Mouse (Mus musculus) lung, embryonic 16.5 days (tissue): Measurements from ENCODE around the gene Usp45. TPM values are rescaled to one million over a fixed set of nuclear protein-coding genes. Genes with fewer than 3 reads are reported as not detected.

Experiments
- ATAC-seq: fragments of 200-750 bp; cut with Nextera tagmentation; 2 replicates; pipeline ENCODE4 v1.8.0; 2017; ENCODE audit warnings: low read depth, mild to moderate bottlenecking, moderate library complexity
- H3K27ac ChIP-seq: fragments of 300-500 bp; sonication (generic); 2 replicates; pipeline ENCODE4 v1.5.1; 2014; ENCODE audit warnings: mild to moderate bottlenecking, control low read depth, low read length
- H3K27me3 ChIP-seq: fragments of 300-500 bp; sonication (generic); 2 replicates; pipeline ENCODE4 v1.6.1; 2014; ENCODE audit warnings: low read depth, low read length, mixed read lengths; ENCODE audit not compliant: control insufficient read depth, insufficient read depth
- H3K36me3 ChIP-seq: fragments of 300-500 bp; sonication (generic); 2 replicates; pipeline ENCODE4 v1.6.1; 2014; ENCODE audit warnings: low read length; ENCODE audit not compliant: control insufficient read depth, insufficient read depth
- H3K4me1 ChIP-seq: fragments of 300-500 bp; sonication (generic); replicated peaks from 2 replicates; pipeline ENCODE4 v1.6.1; 2014; ENCODE audit warnings: low read length, mixed read lengths; ENCODE audit not compliant: control insufficient read depth, insufficient read depth
- H3K4me2 ChIP-seq: fragments of 300-500 bp; sonication (generic); 2 replicates; pipeline ENCODE4 v1.6.1; 2014; ENCODE audit warnings: low read depth, low read length, control low read depth
- H3K4me3 ChIP-seq: fragments of 300-500 bp; sonication (generic); 2 replicates; pipeline ENCODE4 v1.5.1; 2014; ENCODE audit warnings: mild to moderate bottlenecking, low read length, control low read depth
- H3K9ac ChIP-seq: fragments of 300-500 bp; sonication (generic); 2 replicates; pipeline ENCODE4 v1.6.1; 2014; ENCODE audit warnings: low read length, control low read depth
- H3K9me3 ChIP-seq: fragments of 300-500 bp; sonication (generic); 2 replicates; pipeline ENCODE4 v1.6.1; 2016; ENCODE audit warnings: low read length; ENCODE audit not compliant: control insufficient read depth
- WGBS: fragments of 180-500 bp; shearing (Covaris S2); extraction: QIAGEN DNeasy Blood & Tissue Kit; methylation state at CpG from one replicate; pipeline ENCODE4 v1.1.7; 2014; 5-methylcytosine and 5-hydroxymethylcytosine counted together
- polyA plus RNA-seq: library from polyadenylated mRNA; unstranded; fragments of >200 nt; fragmentation: Nextera tagmentation; extraction: Ambion mirVana; gene quantifications from 2 replicates; pipeline ENCODE4 v1.2.1, GENCODE M21; 2015

The Usp45 gene
- polyA plus RNA-seq, 1 experiment from 2014 or later = 10.5 TPM

GRCm38 (mm10) chr4:21758860-21759259 lies 8.1 kb upstream of the Usp45 start:
- Histone ChIP-seq H3K36me3 (peaks cover 3% of the 10 kb centered on the region; the same call in 1 of the 2 replicates), H3K9me3 (0 out of 2 replicates have a peak, but pooled peaks cover 2% of the 10 kb centered on the region), H3K27ac (no peak overlapping the region), H3K4me1 (peaks cover 2% of the 10 kb centered on the region; the same call in 1 of the 2 replicates), H3K9ac (no peak overlapping the region), H3K27me3 (no peaks in the 10 kb centered on the region), H3K4me3 (no peak overlapping the region), H3K4me2 (no peak overlapping the region)
- ATAC-seq = no peak
- 50% methylated on average over 1 of the region's 1 CpGs for WGBS

GRCm38 (mm10) chr4:21761416-21762160 lies 5.4 kb upstream of the Usp45 start:
- WGBS = 64% methylated on average over 9 of the region's 9 CpGs
- ATAC-seq = peak; percentile 43; the same call in 1 of the 2 replicates

GRCm38 (mm10) chr4:21763827-21764226 lies 3.1 kb upstream of the Usp45 start:
- WGBS = 75% methylated on average over 4 of the region's 4 CpGs

More at GRCm38 (mm10) chr4:21761416-21762160, 5.4 kb upstream of the Usp45 start:
- no peak overlapping the region for H3K4me2 ChIP-seq
- peaks cover 6% of the 10 kb centered on the region; the same call in 1 of the 2 replicates for H3K4me1 ChIP-seq
- H3K36me3 ChIP-seq = peaks cover 3% of the 10 kb centered on the region; the same call in 1 of the 2 replicates
- no peak overlapping the region for H3K4me3 ChIP-seq
- H3K9me3 ChIP-seq = 0 out of 2 replicates have a peak, but pooled peaks cover 2% of the 10 kb centered on the region
- H3K27me3 ChIP-seq = no peaks in the 10 kb centered on the region
- no peak overlapping the region for H3K27ac ChIP-seq
- H3K9ac ChIP-seq = no peak overlapping the region

DNA sequence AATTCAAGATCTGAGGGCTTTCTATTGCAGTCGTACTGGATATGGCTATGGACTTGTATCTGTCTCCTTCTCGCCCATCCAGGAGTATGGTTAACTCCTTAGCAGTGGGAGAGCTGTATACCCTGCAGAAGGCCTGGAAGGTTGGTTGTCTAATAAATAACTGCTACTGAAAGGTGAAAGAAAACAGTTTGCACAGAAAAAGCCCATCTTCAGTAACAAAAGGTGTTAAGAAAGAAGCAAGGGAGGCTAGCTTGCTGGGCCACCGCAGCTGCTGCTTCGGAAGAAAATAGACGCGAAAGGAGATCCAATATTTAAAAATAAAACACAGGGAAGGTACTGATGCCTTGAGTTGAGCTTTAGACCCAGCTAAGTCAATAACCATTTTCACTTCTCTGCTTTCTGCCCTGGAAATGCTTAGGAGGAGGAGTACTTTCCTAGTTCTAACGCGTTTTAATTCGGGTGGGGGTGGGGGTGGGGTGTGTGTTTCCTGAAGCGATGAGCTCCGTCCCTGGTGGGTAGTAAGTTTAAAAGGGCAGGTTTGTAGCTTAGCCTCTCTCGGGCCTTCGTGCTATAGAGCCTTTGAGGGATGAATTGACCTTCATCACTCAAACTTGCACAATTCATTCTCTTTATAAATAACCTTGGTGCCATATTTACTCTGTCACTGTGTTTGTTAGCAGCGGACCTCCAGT lies 639 bp upstream of the Usp45 start:
- Histone ChIP-seq H3K4me2 (peak overlapping the region; percentile 88), H3K4me1 (peaks cover 6% of the 10 kb centered on the region; the same call in 1 of the 2 replicates), H3K9me3 (no peaks in the 10 kb centered on the region), H3K36me3 (no peaks in the 10 kb centered on the region), H3K27ac (no peak overlapping the region), H3K9ac (peak overlapping the region; percentile 70), H3K4me3 (peak overlapping the region; percentile 71), H3K27me3 (no peaks in the 10 kb centered on the region)
- 21% methylated on average over 14 of the region's 14 CpGs for WGBS
- ATAC-seq = peak; percentile 51

More at GRCm38 (mm10) chr4:21763827-21764226, 3.1 kb upstream of the Usp45 start:
- Histone ChIP-seq H3K36me3 (peaks cover 3% of the 10 kb centered on the region; the same call in 1 of the 2 replicates), H3K4me1 (peaks cover 6% of the 10 kb centered on the region; the same call in 1 of the 2 replicates), H3K4me2 (no peak overlapping the region), H3K4me3 (no peak overlapping the region), H3K27ac (no peak overlapping the region), H3K9me3 (0 out of 2 replicates have a peak, but pooled peaks cover 2% of the 10 kb centered on the region), H3K9ac (no peak overlapping the region), H3K27me3 (no peaks in the 10 kb centered on the region)
- ATAC-seq = no peak

GRCm38 (mm10) chr4:21771064-21771463 lies 4.1 kb downstream of the Usp45 start:
- no peaks in the 10 kb centered on the region for H3K9me3 ChIP-seq
- no peak overlapping the region for H3K9ac ChIP-seq
- H3K27me3 ChIP-seq = no peaks in the 10 kb centered on the region
- H3K4me2 ChIP-seq = no peak overlapping the region
- no peak overlapping the region for H3K4me3 ChIP-seq
- peaks cover 4% of the 10 kb centered on the region; the same call in 1 of the 2 replicates for H3K4me1 ChIP-seq
- H3K36me3 ChIP-seq = no peaks in the 10 kb centered on the region
- H3K27ac ChIP-seq = no peak overlapping the region
- ATAC-seq = no peak
- 72% methylated on average over 1 of the region's 1 CpGs for WGBS

GRCm38 (mm10) chr4:21772306-21772705 lies 5.3 kb downstream of the Usp45 start:
- no peak overlapping the region for H3K4me2 ChIP-seq

GRCm38 (mm10) chr4:21776091-21776945 lies 9.4 kb downstream of the Usp45 start:
- ATAC-seq = peak; percentile 99
- under 1% methylated on average over 45 of the region's 46 CpGs for WGBS
- Histone ChIP-seq H3K4me3 (peak overlapping the region; percentile 89), H3K27ac (peak overlapping the region; percentile 22; the same call in 1 of the 2 replicates), H3K9me3 (no peaks in the 10 kb centered on the region), H3K27me3 (no peaks in the 10 kb centered on the region), H3K4me2 (peak overlapping the region; percentile 66), H3K36me3 (0 out of 2 replicates have a peak, but pooled peaks cover 2% of the 10 kb centered on the region), H3K9ac (peak overlapping the region; percentile 93), H3K4me1 (peaks cover 8% of the 10 kb centered on the region)

More at GRCm38 (mm10) chr4:21772306-21772705, 5.3 kb downstream of the Usp45 start:
- H3K9ac ChIP-seq = no peak overlapping the region
- H3K36me3 ChIP-seq = no peaks in the 10 kb centered on the region
- no peaks in the 10 kb centered on the region for H3K27me3 ChIP-seq
- H3K9me3 ChIP-seq = no peaks in the 10 kb centered on the region
- no peak overlapping the region for H3K27ac ChIP-seq
- H3K4me1 ChIP-seq = peaks cover 5% of the 10 kb centered on the region
- WGBS = 97% methylated on average over 1 of the region's 1 CpGs
- ATAC-seq = no peak
- H3K4me3 ChIP-seq = no peak overlapping the region

- no peak overlapping the region for H3K27ac ChIP-seq
- H3K4me2 ChIP-seq = peak overlapping the region; percentile 66
- peaks cover 8% of the 10 kb centered on the region for H3K4me1 ChIP-seq
- peaks cover 3% of the 10 kb centered on the region; the same call in 1 of the 2 replicates for H3K36me3 ChIP-seq
- no peak for ATAC-seq
- 4% methylated on average over 9 of the region's 9 CpGs for WGBS
- H3K27me3 ChIP-seq = no peaks in the 10 kb centered on the region
- H3K4me3 ChIP-seq = peak overlapping the region; percentile 89
- peak overlapping the region; percentile 93 for H3K9ac ChIP-seq
- H3K9me3 ChIP-seq = no peaks in the 10 kb centered on the region
These were observed 9.9 kb downstream of the Usp45 start for GRCm38 (mm10) chr4:21776946-21777265.
